Comparison of ENCODE assay signal across 9 mouse cellular contexts in the genomic region with DNA sequence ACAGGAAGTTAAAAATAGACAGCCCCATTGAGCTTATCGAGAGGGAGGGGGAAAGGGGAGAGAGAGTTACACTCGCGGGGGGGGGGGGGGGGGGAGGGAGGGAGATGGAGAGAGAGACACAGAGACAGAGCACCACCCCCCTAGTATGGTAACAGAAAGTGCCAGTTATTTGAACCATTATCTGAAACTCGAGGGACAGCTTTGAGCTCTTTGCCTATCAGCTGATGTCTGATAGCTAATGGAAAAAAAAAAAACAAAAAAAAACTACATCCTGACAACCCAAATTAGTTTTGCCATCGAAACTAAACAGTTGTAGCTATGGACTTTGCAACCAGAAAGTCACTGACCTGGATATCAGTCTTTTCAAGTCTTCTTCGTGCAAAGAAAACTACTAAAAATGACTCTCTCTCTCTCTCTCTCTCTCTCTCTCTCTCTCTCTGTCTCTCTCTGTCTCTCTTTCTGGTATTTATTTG. TPM values are rescaled to one million over a fixed set of nuclear protein-coding genes. Genes with fewer than 3 reads are reported as not detected.
A peak's percentile ranks its signal among the peaks of the same experiment; 100 is the strongest.
DNase-seq lines count a peak whose midpoint lies in the region; ATAC-seq and TF ChIP-seq lines count a peak whose summit lies in the region.
"Had no signal": no experiment of that assay in that cellular context is flagged by ENCODE, and none has a peak within 500 bp of the region (broad histone marks: within the 10 kb centered on the region; RNA-seq: fewer than 3 reads in every experiment).

A gene (minus strand): TSS at position 4 of the 473 bp plus-strand sequence.

- H3K9ac ChIP-seq in heart, adult 2 months (ENCODE audit: low read depth, low read length): peak within 1 kb of the TSS; percentile 58
- peak within 1 kb of the TSS; percentile 93 for H3K9ac ChIP-seq in heart, embryonic 13.5 days
- H3K9ac ChIP-seq in neural tube, embryonic 14.5 days (replicated peaks; ENCODE audit: low read depth, low read length): peak within 1 kb of the TSS; percentile 28; the same call in 1 of the 2 replicates

- no peak for TF ChIP-seq CTCF in heart, adult 2 months (IDR thresholded peaks at IDR 0.05)

- peaks cover 15% of the 10 kb centered on the region for H3K36me3 ChIP-seq in heart, adult 2 months (ENCODE audit: control insufficient read depth, insufficient read depth, low read length)
- peaks cover 27% of the 10 kb centered on the region for H3K36me3 ChIP-seq in heart, embryonic 13.5 days
- no peaks in the 10 kb centered on the region for H3K36me3 ChIP-seq in neural tube, embryonic 14.5 days (ENCODE audit: control insufficient read depth, insufficient read depth, low read length)
- H3K36me3 ChIP-seq: G1E had no signal

- H3K9me3 ChIP-seq in heart, embryonic 13.5 days: no peaks in the 10 kb centered on the region
- H3K9me3 ChIP-seq in neural tube, embryonic 14.5 days (ENCODE audit: control insufficient read depth, low read length): no peaks in the 10 kb centered on the region

- intact Hi-C loops in heart, adult 2 months (cut with DNase I): no loop called here
- intact Hi-C loops in left cerebral cortex, postnatal 36 days (cut with DNase I): no loop called here

- peak within 1 kb of the TSS; percentile 96 for H3K27ac ChIP-seq in heart, adult 2 months
- H3K27ac ChIP-seq in heart, embryonic 13.5 days (replicated peaks): peak within 1 kb of the TSS; percentile 99
- H3K27ac ChIP-seq in neural tube, embryonic 14.5 days (ENCODE audit: low read depth, low read length): no peak within 1 kb of the TSS; the same call in 1 of the 2 replicates

- H3K79me2 ChIP-seq in heart, adult 2 months (replicated peaks; ENCODE audit: control insufficient read depth, insufficient read depth, low read length): no peaks in the 10 kb centered on the region

- DNase-seq in heart, adult 2 months: no peak
- no peak for DNase-seq in heart, adult 9 months (ENCODE audit: low spot score in 2 of 2)
- DNase-seq in left cerebral cortex, postnatal 36 days (ENCODE audit: low spot score in 2 of 2): no peak
- DNase-seq in frontal cortex, postnatal 36 days (ENCODE audit: low spot score in 2 of 2): no peak
- no peak for DNase-seq in B cell, adult 2 months

- H3K4me2 ChIP-seq in heart, embryonic 13.5 days: peak within 1 kb of the TSS; percentile 80
- peak within 1 kb of the TSS; percentile 67 for H3K4me2 ChIP-seq in neural tube, embryonic 14.5 days (ENCODE audit: low read depth, low read length)

- H3K4me1 ChIP-seq in heart, adult 2 months (ENCODE audit: control insufficient read depth, insufficient read depth, low read length): peaks cover 10% of the 10 kb centered on the region
- H3K4me1 ChIP-seq in heart, embryonic 13.5 days: peaks cover 85% of the 10 kb centered on the region
- H3K4me1 ChIP-seq in neural tube, embryonic 14.5 days (ENCODE audit: control insufficient read depth, insufficient read depth, low read length): peaks cover 11% of the 10 kb centered on the region; the same call in 1 of the 2 replicates

- TF ChIP-seq POLR2A in heart, adult 2 months (IDR thresholded peaks at IDR 0.05; ENCODE audit: insufficient read depth, low read depth, low read length): no peak

- ATAC-seq in activated CD4-positive, CD25-positive, alpha-beta regulatory T cell, adult 4 months: peak; percentile 61
- ATAC-seq in heart, embryonic 13.5 days (ENCODE audit: extremely low read depth, insufficient number of reproducible peaks, low FRiP score, low TSS enrichment): no peak
- no peak for ATAC-seq in neural tube, embryonic 14.5 days (ENCODE audit: low read depth)

- 1% methylated on average over 6 of the region's 6 CpGs for WGBS in heart, adult 2 months
- 2% methylated on average over 4 of the region's 6 CpGs for WGBS in heart, embryonic 13.5 days
- WGBS in neural tube, embryonic 14.5 days: 15% methylated on average over 5 of the region's 6 CpGs

- H3K4me3 ChIP-seq in heart, adult 2 months: peak within 1 kb of the TSS; percentile 71
- peak within 1 kb of the TSS; percentile 77 for H3K4me3 ChIP-seq in heart, embryonic 13.5 days
- H3K4me3 ChIP-seq in neural tube, embryonic 14.5 days (ENCODE audit: low read depth, low read length): peak within 1 kb of the TSS; percentile 29

- no peaks in the 10 kb centered on the region for H3K27me3 ChIP-seq in heart, adult 2 months (ENCODE audit: control insufficient read depth, insufficient read depth, low read length)
- no peaks in the 10 kb centered on the region for H3K27me3 ChIP-seq in heart, embryonic 13.5 days (replicated peaks)
- H3K27me3 ChIP-seq in neural tube, embryonic 14.5 days (ENCODE audit: control insufficient read depth, insufficient read depth, low read length): no peaks in the 10 kb centered on the region

- TF ChIP-seq EP300 in heart, adult 2 months (IDR thresholded peaks at IDR 0.05; ENCODE audit: insufficient read depth, low read depth, low read length): no peak

RNA-seq across cellular contexts. Expression of the gene that starts here (rescaled TPM):
- 100 to 1,000 TPM; 182 to 189 TPM for total RNA-seq in heart, adult 2 months (2021)
- 35.6 and 50.8 TPM in 2 replicates for polyA plus RNA-seq in heart, adult 2 months (2012; rRNA removed)
- polyA plus RNA-seq in activated CD4-positive, CD25-positive, alpha-beta regulatory T cell, adult 4 months (2017; shearing (Covaris generic)): 1 to 10 TPM; 2.2 to 2.5 TPM
- polyA plus RNA-seq in heart, embryonic 13.5 days (2015; fragmentation: Nextera tagmentation; extraction: Ambion mirVana): 156 and 170 TPM in 2 replicates
- total RNA-seq in left cerebral cortex, postnatal 36 days (2021): 10 to 100 TPM; 21.5 to 24.2 TPM
- polyA plus RNA-seq in neural tube, embryonic 14.5 days (2014; fragmentation: Nextera tagmentation; extraction: Ambion mirVana): 5.7 and 6.9 TPM in 2 replicates
- polyA plus RNA-seq: G1E had no signal

Comparison
In these comparisons a context has a peak if more than half of its experiments do, and no peak if none do; other contexts are left out.
1. RNA of the gene that starts here (total RNA-seq): 182 to 189 TPM in heart, adult 2 months; 21.5 to 24.2 TPM in left cerebral cortex, postnatal 36 days; every median in the first group is over 4 times any median in the second.
2. H3K9ac ChIP-seq: peak in every context shown above with its lines; median percentile 93 in heart, embryonic 13.5 days; 58 in heart, adult 2 months; 28 in neural tube, embryonic 14.5 days.
3. Peak in every context shown above with its lines, with median percentiles within 50 percentile points of each other: H3K4me3 ChIP-seq.